Mouse (Mus musculus): ENCODE results near the gene Ccdc9.

DNA sequence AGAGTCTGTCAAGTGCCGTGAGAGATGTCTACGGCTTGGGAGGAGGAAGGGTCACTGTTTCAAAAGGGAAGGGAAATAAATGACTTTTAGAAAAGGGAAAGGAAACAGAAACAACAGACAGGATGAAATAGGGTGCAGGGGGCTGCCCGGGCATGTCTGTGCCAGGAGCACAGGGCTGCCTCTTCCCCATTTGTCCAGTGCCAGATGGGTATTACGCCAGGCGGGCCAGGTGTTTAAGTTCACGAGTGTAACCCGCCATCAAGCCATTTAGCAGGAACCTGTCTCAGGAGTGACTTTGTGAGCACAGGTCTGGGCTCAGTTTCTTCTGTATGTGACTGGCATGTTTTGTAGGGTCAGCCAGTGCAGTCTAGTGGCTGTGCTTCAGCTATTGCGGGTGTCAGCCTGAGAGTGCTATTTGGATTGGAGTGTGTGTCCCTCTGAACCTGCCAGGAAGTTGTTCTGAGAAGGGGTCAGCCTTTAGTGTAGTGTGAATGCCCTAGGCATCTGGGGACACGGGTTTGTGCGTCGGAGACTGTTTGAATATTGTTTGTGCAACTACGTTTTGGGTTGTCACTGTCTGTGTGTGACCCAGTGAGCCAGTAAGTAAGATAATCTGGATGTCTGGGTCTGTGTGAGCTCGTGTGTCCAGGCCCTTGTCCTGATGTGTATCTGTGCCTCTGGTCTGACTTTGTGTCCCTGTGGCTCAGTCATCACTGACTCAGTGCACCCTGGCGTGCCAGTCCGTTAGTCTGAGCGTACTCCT lies 22.1 kb upstream of the Ccdc9 start:
- TF ChIP-seq CTCF (IDR thresholded peaks at IDR 0.05): no peak
- TF ChIP-seq EP300 (IDR thresholded peaks at IDR 0.05): no peak

All from lung, postnatal 0 days (tissue).